Mouse (Mus musculus) limb, embryonic 10.5 days (tissue): ENCODE data around the gene Tlr12. TPM values are rescaled to one million over a fixed set of nuclear protein-coding genes. Genes with fewer than 3 reads are reported as not detected.

ENCODE experiments used
- DNase-seq: peaks from one replicate; pipeline ENCODE4 v3.0.0-alpha.2; 2017; ENCODE audit warnings: low spot score
- H3K27ac ChIP-seq: fragments of 300-500 bp; sonication (generic); 2 replicates; pipeline ENCODE4 v1.5.1; 2016; ENCODE audit warnings: mild to moderate bottlenecking
- H3K27me3 ChIP-seq: fragments of 300-500 bp; sonication (generic); 2 replicates; pipeline ENCODE4 v1.6.1; 2016; ENCODE audit warnings: low read depth, mild to moderate bottlenecking; ENCODE audit not compliant: poor library complexity, severe bottlenecking
- H3K36me3 ChIP-seq: fragments of 300-500 bp; sonication (generic); 2 replicates; pipeline ENCODE4 v1.6.1; 2016; ENCODE audit warnings: mild to moderate bottlenecking, moderate library complexity
- H3K4me1 ChIP-seq: fragments of 300-500 bp; sonication (generic); 2 replicates; pipeline ENCODE4 v1.6.1; 2016
- H3K4me3 ChIP-seq: fragments of 300-500 bp; sonication (generic); 2 replicates; pipeline ENCODE4 v1.5.1; 2016; ENCODE audit warnings: mild to moderate bottlenecking, moderate library complexity
- H3K9me3 ChIP-seq: fragments of 300-500 bp; sonication (generic); replicated peaks from 2 replicates; pipeline ENCODE4 v1.6.1; 2016; ENCODE audit warnings: mild to moderate bottlenecking
- WGBS: fragments of 180-500 bp; shearing (Covaris S2); methylation state at CpG from one replicate; pipeline ENCODE4 v1.1.7; 2016; 5-methylcytosine and 5-hydroxymethylcytosine counted together
- polyA plus RNA-seq: library from polyadenylated mRNA; unstranded; fragments of >200 nt; fragmentation: Nextera tagmentation; extraction: Ambion mirVana; gene quantifications from 2 replicates; pipeline ENCODE4 v1.2.1, GENCODE M21; 2016

The Tlr12 gene
- polyA plus RNA-seq, 1 experiment from 2014 or later = 1.3 TPM

DNA sequence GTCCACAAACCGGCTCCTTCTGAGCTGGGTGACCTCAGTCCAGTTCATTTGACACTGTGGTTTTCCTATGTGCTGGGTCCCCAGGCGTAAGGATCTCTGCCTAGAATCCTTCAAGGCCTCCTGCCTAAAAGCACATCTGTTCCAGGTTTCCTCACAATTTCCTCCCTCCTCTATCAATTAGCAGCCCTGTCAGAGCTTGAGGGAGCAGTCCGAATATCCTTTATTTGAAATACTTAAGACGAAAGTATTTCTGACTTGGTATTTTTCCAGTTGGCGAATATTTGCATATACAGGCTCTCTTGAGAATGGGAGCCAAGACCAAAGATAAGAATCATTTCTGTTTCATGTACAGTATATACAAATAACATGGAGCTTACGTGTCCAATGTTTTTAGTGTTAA lies 27.5 kb upstream of the Tlr12 start:
- no peak for DNase-seq
- 39% methylated on average over 6 of the region's 6 CpGs for WGBS

DNA sequence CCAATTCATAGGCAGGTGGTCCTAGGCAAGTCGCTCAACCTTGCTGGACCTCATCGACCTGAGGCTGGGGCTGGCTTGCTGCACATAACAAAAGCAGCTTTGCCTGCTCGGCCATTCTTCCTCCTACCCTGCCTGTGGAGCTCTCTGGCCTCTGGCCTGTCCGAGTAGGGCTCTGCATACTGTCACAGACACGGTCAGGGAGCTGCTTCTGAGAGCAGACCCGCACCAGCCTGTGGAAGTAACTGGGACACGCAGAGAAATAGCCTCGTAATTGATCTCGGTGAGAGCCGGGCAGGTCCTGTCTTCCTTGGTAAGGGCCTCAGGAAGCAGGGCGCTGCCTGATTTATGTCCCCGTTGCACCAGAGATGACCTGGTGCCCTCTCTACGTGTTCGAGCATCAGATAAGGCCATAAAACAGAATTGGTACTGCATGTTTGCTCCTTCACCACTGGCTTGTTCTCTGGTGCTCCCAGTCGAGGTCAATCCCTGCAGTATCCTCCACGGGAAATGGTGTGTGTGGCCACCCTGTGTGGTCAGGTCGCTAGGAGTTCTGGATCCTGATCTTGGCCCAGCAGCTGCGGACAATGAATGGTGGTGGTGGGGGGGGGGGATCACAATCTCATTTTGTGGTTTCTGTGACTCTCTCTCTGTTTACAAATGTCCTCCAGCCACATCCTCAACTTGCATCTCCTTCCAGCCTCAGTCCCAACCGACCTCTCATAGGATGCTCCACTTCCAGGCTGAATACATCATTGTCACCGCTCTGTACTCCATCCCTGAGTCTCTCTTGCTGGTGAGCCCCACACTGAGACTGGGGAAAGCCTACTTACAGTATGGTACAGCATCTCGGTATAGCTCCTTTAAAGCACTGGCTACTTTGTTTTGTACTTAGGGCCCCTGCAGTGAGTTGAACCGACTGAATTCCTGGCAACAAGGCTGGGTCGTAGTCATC lies 23.6 kb upstream of the Tlr12 start:
- H3K27me3 ChIP-seq = no peaks in the 10 kb centered on the region
- H3K4me3 ChIP-seq = 0 out of 2 replicates have a peak overlapping the region, but pooled peaks have one; percentile 1
- H3K36me3 ChIP-seq = no peaks in the 10 kb centered on the region
- H3K4me1 ChIP-seq = peaks cover 91% of the 10 kb centered on the region
- 13% methylated on average over 23 of the region's 23 CpGs for WGBS
- no peaks in the 10 kb centered on the region for H3K9me3 ChIP-seq
- DNase-seq = peak; percentile 73
- peak overlapping the region; percentile 81 for H3K27ac ChIP-seq

More for the DNA sequence above, 27.5 kb upstream of the Tlr12 start:
- Histone ChIP-seq H3K9me3 (no peaks in the 10 kb centered on the region), H3K27me3 (no peaks in the 10 kb centered on the region), H3K4me3 (no peak overlapping the region), H3K27ac (peak overlapping the region; percentile 50), H3K36me3 (no peaks in the 10 kb centered on the region), H3K4me1 (peaks cover 96% of the 10 kb centered on the region)

DNA sequence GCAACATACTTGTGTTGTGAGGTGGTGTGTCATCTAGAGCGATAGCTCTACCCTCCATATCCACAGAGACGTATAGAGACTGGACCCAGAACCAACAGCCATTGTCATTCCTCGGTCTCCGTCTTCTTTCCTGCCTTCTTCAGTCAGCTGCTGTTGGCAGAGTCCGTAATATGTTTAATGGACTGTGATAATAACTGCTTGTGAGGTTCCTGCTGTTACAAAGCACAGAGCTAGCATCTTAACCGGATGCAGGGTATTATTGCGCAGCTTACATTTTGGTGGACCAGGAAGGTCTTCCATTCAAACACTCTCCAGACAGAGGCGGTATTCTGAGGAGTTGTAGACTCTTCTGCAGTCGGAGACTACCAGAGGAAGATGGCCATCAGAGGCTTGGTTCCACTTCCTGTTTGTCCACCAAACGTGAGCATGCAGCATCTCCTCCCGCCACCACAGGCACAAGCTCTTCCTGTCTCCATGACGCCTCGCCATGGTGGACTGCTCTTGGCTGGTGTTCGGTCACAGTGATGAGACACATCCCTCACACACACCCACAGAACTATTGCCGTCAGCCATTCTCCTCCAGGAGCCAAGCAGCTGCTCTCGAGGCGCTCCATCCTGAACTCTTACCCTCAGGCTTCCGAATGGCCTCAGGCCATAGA lies 20.0 kb upstream of the Tlr12 start:
- 90% methylated on average over 18 of the region's 18 CpGs for whole genome bisulfite sequencing
- Histone ChIP-seq H3K27ac (peak overlapping the region; percentile 81; the same call in 1 of the 2 replicates), H3K9me3 (no peaks in the 10 kb centered on the region), H3K27me3 (no peaks in the 10 kb centered on the region), H3K4me3 (no peak overlapping the region), H3K36me3 (no peaks in the 10 kb centered on the region), H3K4me1 (peaks cover 82% of the 10 kb centered on the region)
- no peak for DNase-seq

- no peak overlapping the region for H3K4me3 ChIP-seq
- no peaks in the 10 kb centered on the region for H3K27me3 ChIP-seq
- WGBS = 31% methylated on average over 11 of the region's 11 CpGs
- no peaks in the 10 kb centered on the region for H3K9me3 ChIP-seq
- DNase-seq = no peak
- no peaks in the 10 kb centered on the region for H3K36me3 ChIP-seq
- peak overlapping the region; percentile 81 for H3K27ac ChIP-seq
- H3K4me1 ChIP-seq = peaks cover 70% of the 10 kb centered on the region
Measured at GRCm38 (mm10) chr4:128637250-128637649, 18.8 kb upstream of the Tlr12 start.

GRCm38 (mm10) chr4:128635894-128636585 lies 17.6 kb upstream of the Tlr12 start:
- Histone ChIP-seq H3K27ac (peak overlapping the region; percentile 81), H3K27me3 (no peaks in the 10 kb centered on the region), H3K4me1 (peaks cover 63% of the 10 kb centered on the region), H3K9me3 (no peaks in the 10 kb centered on the region), H3K36me3 (no peaks in the 10 kb centered on the region), H3K4me3 (no peak overlapping the region)
- no peak for DNase-seq
- WGBS = 55% methylated on average over 10 of the region's 10 CpGs

GRCm38 (mm10) chr4:128635451-128635850 lies 17.0 kb upstream of the Tlr12 start:
- H3K4me1 ChIP-seq = peaks cover 57% of the 10 kb centered on the region
- H3K9me3 ChIP-seq = no peaks in the 10 kb centered on the region
- H3K27me3 ChIP-seq = no peaks in the 10 kb centered on the region
- DNase-seq = no peak
- H3K36me3 ChIP-seq = no peaks in the 10 kb centered on the region
- H3K4me3 ChIP-seq = no peak overlapping the region
- WGBS = 91% methylated on average over 7 of the region's 7 CpGs
- H3K27ac ChIP-seq = peak overlapping the region; percentile 81; the same call in 1 of the 2 replicates

DNA sequence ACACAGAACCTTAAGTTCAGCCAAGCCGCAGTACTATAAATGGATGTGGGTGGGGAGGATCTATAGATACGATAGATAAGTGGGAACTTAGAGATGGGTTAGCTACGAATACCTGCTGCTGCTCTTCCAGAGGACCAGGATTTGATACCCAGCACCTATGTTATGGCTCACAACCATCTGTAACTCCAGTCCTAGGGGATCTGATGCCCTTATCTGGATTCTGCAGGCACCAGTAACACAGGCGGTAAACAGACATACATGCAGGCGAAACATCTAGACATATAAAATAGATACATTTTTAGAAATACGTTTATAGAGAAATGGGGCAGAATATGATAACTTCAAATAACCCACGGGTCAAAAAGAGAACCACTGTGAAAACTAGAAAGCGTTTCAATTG lies 2.7 kb upstream of the Tlr12 start:
- no peak for DNase-seq
- Histone ChIP-seq H3K4me3 (no peak overlapping the region), H3K36me3 (no peaks in the 10 kb centered on the region), H3K4me1 (peaks cover 35% of the 10 kb centered on the region), H3K27me3 (peaks cover 7% of the 10 kb centered on the region; the same call in 1 of the 2 replicates), H3K9me3 (no peaks in the 10 kb centered on the region), H3K27ac (no peak overlapping the region)
- WGBS = 93% methylated on average over 8 of the region's 8 CpGs

DNA sequence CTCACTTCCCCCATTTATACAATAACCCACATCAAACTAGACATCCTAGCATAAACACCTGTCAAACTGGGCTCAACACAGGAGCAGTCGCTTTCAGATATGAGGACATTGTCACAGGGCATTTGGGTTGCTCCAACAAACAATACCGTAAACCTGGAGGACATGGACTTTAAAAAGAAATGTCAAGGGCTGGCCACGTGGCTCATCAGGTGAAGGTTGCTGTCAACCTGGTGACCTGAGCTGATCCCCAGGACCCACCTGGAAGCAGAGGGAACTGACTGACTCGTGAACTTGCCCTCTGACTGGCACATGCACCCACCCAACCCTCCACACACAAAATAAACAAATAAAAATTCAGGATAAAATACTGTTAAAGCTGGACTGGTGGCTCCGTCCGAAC lies 2.2 kb upstream of the Tlr12 start:
- no peak for DNase-seq
- H3K9me3 ChIP-seq = no peaks in the 10 kb centered on the region
- H3K27me3 ChIP-seq = peaks cover 12% of the 10 kb centered on the region; the same call in 1 of the 2 replicates
- WGBS = 86% methylated on average over 6 of the region's 6 CpGs
- H3K36me3 ChIP-seq = no peaks in the 10 kb centered on the region
- peaks cover 36% of the 10 kb centered on the region for H3K4me1 ChIP-seq
- no peak overlapping the region for H3K27ac ChIP-seq
- no peak overlapping the region for H3K4me3 ChIP-seq

DNA sequence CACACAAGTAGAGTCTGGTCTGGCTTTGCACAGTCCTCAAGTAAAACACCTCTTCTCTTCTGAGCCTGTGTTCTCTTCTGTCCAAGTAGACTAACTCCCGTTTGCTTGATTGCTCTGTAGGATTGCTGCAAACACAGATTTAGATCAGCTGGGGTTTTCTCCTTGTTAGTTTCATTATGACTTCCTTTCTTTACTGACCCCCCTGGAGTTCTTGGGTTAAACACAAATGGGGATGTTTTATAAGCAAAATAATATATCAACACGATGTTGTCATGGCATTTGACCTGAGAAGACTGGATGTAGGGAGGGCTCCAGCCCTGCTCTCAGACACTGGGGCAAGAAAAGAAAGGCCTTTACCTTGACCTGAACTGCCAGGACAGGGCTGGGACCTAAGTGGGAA lies 544 bp upstream of the Tlr12 start:
- no peak overlapping the region for H3K4me3 ChIP-seq
- no peak for DNase-seq
- H3K9me3 ChIP-seq = no peaks in the 10 kb centered on the region
- H3K27ac ChIP-seq = peak overlapping the region; percentile 79
- peaks cover 14% of the 10 kb centered on the region; the same call in 1 of the 2 replicates for H3K27me3 ChIP-seq
- no peaks in the 10 kb centered on the region for H3K36me3 ChIP-seq
- H3K4me1 ChIP-seq = peaks cover 41% of the 10 kb centered on the region
- WGBS = 40% methylated on average over 2 of the region's 2 CpGs

DNA sequence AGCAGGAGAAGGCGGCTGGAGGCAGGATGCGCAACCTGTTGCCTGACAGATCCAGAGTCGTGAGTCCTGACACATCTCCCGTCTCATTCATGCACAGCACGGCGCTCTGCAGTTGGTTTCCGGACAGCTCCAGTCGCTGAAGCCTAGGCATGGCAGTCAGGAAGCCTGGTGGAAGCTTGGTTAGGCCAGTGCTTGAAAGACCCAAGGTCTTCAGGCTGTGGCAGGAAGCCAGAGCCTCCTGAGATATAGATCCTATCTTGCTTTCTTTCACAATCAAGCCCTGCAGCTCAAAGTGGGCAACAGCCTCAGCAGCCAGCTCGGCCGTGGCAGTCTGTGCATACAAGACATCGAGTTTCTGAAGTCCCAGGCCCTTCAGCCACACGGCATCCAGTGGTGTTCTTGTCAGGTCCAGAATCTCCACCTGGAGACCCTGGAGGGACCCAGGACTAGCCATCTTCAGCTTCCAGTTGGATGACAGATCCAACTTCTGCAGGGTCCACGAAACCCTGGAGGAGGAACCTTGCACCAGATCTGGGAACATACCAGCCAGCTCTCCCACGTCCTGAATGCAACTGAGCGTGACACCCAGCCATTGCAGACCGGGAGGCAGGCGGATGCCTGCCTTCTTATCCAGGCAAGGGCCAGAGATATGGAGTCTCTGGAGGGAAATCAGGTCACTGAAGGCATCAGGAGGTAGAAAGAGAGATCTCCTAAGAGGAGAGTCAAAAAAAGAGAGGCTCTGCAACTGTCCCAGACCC lies 877 bp downstream of the Tlr12 start:
- Histone ChIP-seq H3K27me3 (peaks cover 14% of the 10 kb centered on the region; the same call in 1 of the 2 replicates), H3K36me3 (no peaks in the 10 kb centered on the region), H3K27ac (peak overlapping the region; percentile 79), H3K4me1 (peaks cover 41% of the 10 kb centered on the region), H3K4me3 (no peak overlapping the region), H3K9me3 (no peaks in the 10 kb centered on the region)
- DNase-seq = no peak
- 79% methylated on average over 17 of the region's 17 CpGs for WGBS

DNA sequence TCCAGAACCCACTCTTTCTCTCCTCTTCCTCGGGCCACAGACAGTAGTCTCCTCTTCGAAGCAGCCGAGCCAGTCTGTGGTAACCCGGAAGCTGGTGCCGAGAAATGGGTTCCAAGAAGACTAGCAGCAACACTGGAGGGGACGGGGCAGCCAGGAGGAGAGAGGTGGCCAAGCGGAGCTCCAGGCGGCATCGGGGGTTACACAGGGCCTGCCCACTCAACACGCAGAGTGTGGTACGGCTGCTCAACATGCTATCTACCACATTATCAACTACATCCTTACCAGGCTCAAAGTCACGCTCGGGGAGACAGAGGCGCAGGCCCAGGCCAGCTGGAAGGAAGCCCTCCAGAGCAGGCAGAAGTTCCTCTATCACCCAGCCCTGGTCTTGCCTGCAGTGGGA lies 2.7 kb downstream of the Tlr12 start:
- Histone ChIP-seq H3K36me3 (no peaks in the 10 kb centered on the region), H3K4me3 (no peak overlapping the region), H3K4me1 (peaks cover 43% of the 10 kb centered on the region), H3K27ac (0 out of 2 replicates have a peak overlapping the region, but pooled peaks have one; percentile 2), H3K9me3 (no peaks in the 10 kb centered on the region), H3K27me3 (peaks cover 14% of the 10 kb centered on the region; the same call in 1 of the 2 replicates)
- 91% methylated on average over 14 of the region's 14 CpGs for WGBS
- no peak for DNase-seq

GRCm38 (mm10) chr4:128613326-128613725 lies 5.1 kb downstream of the Tlr12 start:
- WGBS = 20% methylated on average over 8 of the region's 8 CpGs
- DNase-seq = peak; percentile 69
- H3K27me3 ChIP-seq = peaks cover 14% of the 10 kb centered on the region; the same call in 1 of the 2 replicates

More at GRCm38 (mm10) chr4:128613326-128613725, 5.1 kb downstream of the Tlr12 start:
- Histone ChIP-seq H3K27ac (0 out of 2 replicates have a peak overlapping the region, but pooled peaks have one; percentile 37), H3K9me3 (no peaks in the 10 kb centered on the region), H3K4me1 (peaks cover 45% of the 10 kb centered on the region), H3K36me3 (peaks cover 2% of the 10 kb centered on the region; the same call in 1 of the 2 replicates), H3K4me3 (no peak overlapping the region)
